Mouse (Mus musculus): Measurements from ENCODE around the gene Map2k2. TPM values are rescaled to one million over a fixed set of nuclear protein-coding genes. Genes with fewer than 3 reads are reported as not detected.

Map2k2 gene
- total and polyA plus RNA-seq, 3 experiments, result 147 to 212 TPM; not detected in 1

DNA sequence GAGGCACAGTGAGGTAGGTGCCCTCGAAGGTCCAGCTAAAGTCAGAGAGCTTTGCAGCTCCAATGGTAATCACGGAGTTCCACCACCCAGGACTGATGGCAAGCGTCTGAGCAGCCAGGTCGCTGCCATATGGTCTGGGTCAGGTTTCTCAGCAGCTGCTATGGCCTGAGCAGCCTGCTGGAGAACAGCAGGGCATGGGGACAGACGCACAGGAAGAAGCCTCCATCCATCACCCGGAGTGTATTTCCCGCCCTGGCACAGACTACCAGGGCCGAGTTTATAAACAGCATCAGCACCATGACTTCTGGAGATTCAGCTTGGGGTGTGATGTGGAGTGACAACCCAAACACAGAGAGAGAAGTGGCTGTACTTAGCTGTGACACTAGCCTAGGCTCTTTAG lies 59.4 kb downstream of the Map2k2 start:
- Histone ChIP-seq H3K36me3 (ENCODE audit: control insufficient read depth in 1 of 2, insufficient read depth in 2 of 2, low read length in 2 of 2) (peaks cover 2 to 3% of the 10 kb centered on the region in 2 experiments; a peak in 3 of 4 replicates), H3K79me2 (ENCODE audit: control insufficient read depth, insufficient read depth, low read length, poor library complexity) (peaks cover 31% of the 10 kb centered on the region), H3K4me1 (ENCODE audit: control insufficient read depth in 1 of 2, insufficient read depth in 2 of 2, low read length in 2 of 2) (peaks cover 0 to 4% of the 10 kb centered on the region in 2 experiments; a peak in 1 of 4 replicates), H3K9me3 (replicated peaks; ENCODE audit: insufficient read depth, low read length) (no peaks in the 10 kb centered on the region), H3K4me3 (ENCODE audit: control insufficient read depth in 1 of 2, insufficient read depth in 1 of 2, low read depth in 2 of 2, low read length in 2 of 2) (no peak overlapping the region), H3K9ac (ENCODE audit: control insufficient read depth, low read depth, low read length, poor library complexity, severe bottlenecking) (no peak overlapping the region), H3K27ac (ENCODE audit: control insufficient read depth, low read depth, low read length) (no peak overlapping the region), H3K27me3 (ENCODE audit: control insufficient read depth in 1 of 2, insufficient read depth in 2 of 2, low read length in 2 of 2) (no peaks in the 10 kb centered on the region)
- no peak for DNase-seq (ENCODE audit: low read depth, low spot score)
- TF ChIP-seq POLR2A (IDR thresholded peaks at IDR 0.05; ENCODE audit: control insufficient read depth in 1 of 2, insufficient read depth in 1 of 2, low read depth in 1 of 2, low read length in 2 of 2, poor library complexity in 1 of 2) (no peak), MAZ (IDR thresholded peaks at IDR 0.05; ENCODE audit: low read depth, low read length) (no peak), ZMIZ1 (IDR thresholded peaks at IDR 0.05; ENCODE audit: low read depth, low read length) (no peak), HCFC1 (IDR thresholded peaks at IDR 0.05; ENCODE audit: low read depth, low read length) (no peak), KAT2A (conservative IDR thresholded peaks at IDR 0.05; ENCODE audit: low read depth, low read length) (no peak), TAL1 (IDR thresholded peaks at IDR 0.05; ENCODE audit: low read length) (no peak), MYC (IDR thresholded peaks at IDR 0.05; ENCODE audit: low read depth, low read length) (no peak)

DNA sequence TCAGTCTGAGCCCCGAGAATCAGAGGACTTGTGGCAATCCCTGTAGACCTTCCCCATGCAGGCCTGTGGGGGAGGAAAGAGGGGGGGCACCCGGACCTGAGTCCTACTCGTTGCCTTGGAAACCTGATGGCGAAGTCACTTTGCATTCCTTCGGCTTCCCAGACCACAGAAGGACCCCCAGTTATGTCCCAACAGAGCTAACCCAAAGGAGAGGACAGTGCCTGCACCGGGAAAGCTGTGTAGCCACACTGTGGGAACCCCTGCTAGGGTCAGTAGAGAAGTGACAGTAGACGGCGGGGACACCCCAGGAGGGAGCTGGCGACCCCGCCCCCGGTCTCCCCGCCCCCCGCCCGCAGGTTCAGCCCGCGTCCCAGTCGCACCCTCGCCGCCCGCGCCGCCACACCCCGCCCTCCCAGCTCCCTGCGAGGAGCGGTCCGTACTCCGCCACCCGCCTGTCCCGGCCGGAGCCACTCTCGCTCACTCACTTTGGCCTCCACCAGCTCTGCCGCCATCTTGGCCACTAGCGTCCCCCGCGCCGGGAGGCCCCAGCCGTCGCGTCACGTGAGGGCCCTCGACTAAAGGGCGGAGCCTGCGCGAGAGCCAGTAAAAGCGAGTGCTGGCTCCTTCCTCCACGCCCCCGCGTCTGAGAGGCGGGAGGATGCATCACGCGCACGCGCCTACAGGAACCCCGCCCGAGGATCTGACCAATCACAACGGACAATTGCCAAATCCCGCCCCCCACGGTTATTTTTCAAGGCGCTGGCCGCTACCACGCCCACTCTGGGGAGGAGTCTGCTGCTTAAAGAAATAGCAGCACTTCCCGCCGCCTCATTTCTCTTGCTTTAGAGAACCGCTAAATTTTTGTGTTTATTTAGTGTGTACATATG lies 61.7 kb downstream of the Map2k2 start, which contains the start of gene Pias4:
Gene Pias4 (minus strand): TSS at position 724 of the 887 bp plus-strand sequence.
- peak within 1 kb of the TSS; percentile 89 for H3K9ac ChIP-seq (ENCODE audit: control insufficient read depth, low read depth, low read length, poor library complexity, severe bottlenecking)
- peak; percentile 88 for TF ChIP-seq TBP (IDR thresholded peaks at IDR 0.05; ENCODE audit: low read depth, low read length)
- peak; percentile 91 for TF ChIP-seq NRF1 (IDR thresholded peaks at IDR 0.05; ENCODE audit: insufficient read depth, low read depth, low read length, poor library complexity, severe bottlenecking)
- TF ChIP-seq HCFC1 (IDR thresholded peaks at IDR 0.05; ENCODE audit: low read depth, low read length), result peak; percentile 83
- TF ChIP-seq MXI1 (IDR thresholded peaks at IDR 0.05; ENCODE audit: low read depth, low read length), result peak; percentile 60
- peak; percentile 96 for TF ChIP-seq BHLHE40 (IDR thresholded peaks at IDR 0.05; ENCODE audit: borderline replicate concordance, low read depth, low read length)
- TF ChIP-seq EP300 (IDR thresholded peaks at IDR 0.05; ENCODE audit: low read depth in 1 of 2, low read length in 2 of 2), result peak in 1 of 2 experiments; percentile 7; a peak in 1 of 4 replicates
- TF ChIP-seq POLR2AphosphoS2 (IDR thresholded peaks at IDR 0.05; ENCODE audit: low read length), result peak; percentile 51; the same call in 1 of the 2 replicates
- no peak for TF ChIP-seq ZC3H11A (IDR thresholded peaks at IDR 0.05; ENCODE audit: low read depth, low read length)
- TF ChIP-seq SIN3A (IDR thresholded peaks at IDR 0.05; ENCODE audit: low read length), result peak; percentile 93
- peak; percentile 100 for TF ChIP-seq USF1 (IDR thresholded peaks at IDR 0.05; ENCODE audit: low read depth, low read length)
- TF ChIP-seq JUND (IDR thresholded peaks at IDR 0.05; ENCODE audit: low read depth, low read length), result no peak
- no peak for TF ChIP-seq SMC3 (IDR thresholded peaks at IDR 0.05; ENCODE audit: low read depth, low read length)
- TF ChIP-seq ZKSCAN1 (IDR thresholded peaks at IDR 0.05; ENCODE audit: low read depth, low read length), result no peak
- peak; percentile 72 to 76; a peak in 3 of 4 replicates for TF ChIP-seq POLR2A (IDR thresholded peaks at IDR 0.05; ENCODE audit: control insufficient read depth in 1 of 2, insufficient read depth in 1 of 2, low read depth in 1 of 2, low read length in 2 of 2, poor library complexity in 1 of 2)
- TF ChIP-seq NELFE (IDR thresholded peaks at IDR 0.05; ENCODE audit: low read depth, low read length), result peak; percentile 80
- TF ChIP-seq TCF12 (IDR thresholded peaks at IDR 0.05; ENCODE audit: low read depth, low read length), result peak; percentile 80
- TF ChIP-seq ZMIZ1 (IDR thresholded peaks at IDR 0.05; ENCODE audit: low read depth, low read length), result peak; percentile 8; the same call in 1 of the 2 replicates
- TF ChIP-seq USF2 (IDR thresholded peaks at IDR 0.05; ENCODE audit: borderline replicate concordance in 1 of 2, insufficient read depth in 1 of 2, low read depth in 1 of 2, low read length in 2 of 2), result peak; percentile 65 to 94; a peak in 3 of 4 replicates
- TF ChIP-seq MYB (IDR thresholded peaks at IDR 0.05; ENCODE audit: low read depth, low read length), result no peak
- TF ChIP-seq MAX (IDR thresholded peaks at IDR 0.05; ENCODE audit: low read length), result peak; percentile 89
- peak; percentile 14; the same call in 1 of the 2 replicates for TF ChIP-seq ELF1 (IDR thresholded peaks at IDR 0.05; ENCODE audit: low read depth, low read length)
- H3K27ac ChIP-seq (ENCODE audit: control insufficient read depth, low read depth, low read length), result peak within 1 kb of the TSS; percentile 95
- peak; percentile 99 for DNase-seq (ENCODE audit: low read depth, low spot score)
- peak within 1 kb of the TSS; percentile 91 for H3K4me3 ChIP-seq (ENCODE audit: control insufficient read depth in 1 of 2, insufficient read depth in 1 of 2, low read depth in 2 of 2, low read length in 2 of 2)
- no peaks in the 10 kb centered on the region for H3K9me3 ChIP-seq (replicated peaks; ENCODE audit: insufficient read depth, low read length)
- no peaks in the 10 kb centered on the region for H3K27me3 ChIP-seq (ENCODE audit: control insufficient read depth in 1 of 2, insufficient read depth in 2 of 2, low read length in 2 of 2)
- H3K36me3 ChIP-seq (ENCODE audit: control insufficient read depth in 1 of 2, insufficient read depth in 2 of 2, low read length in 2 of 2), result peaks cover 0 to 3% of the 10 kb centered on the region in 2 experiments; a peak in 2 of 4 replicates
- peaks cover 0 to 4% of the 10 kb centered on the region in 2 experiments; a peak in 1 of 4 replicates for H3K4me1 ChIP-seq (ENCODE audit: control insufficient read depth in 1 of 2, insufficient read depth in 2 of 2, low read length in 2 of 2)
- H3K79me2 ChIP-seq (ENCODE audit: control insufficient read depth, insufficient read depth, low read length, poor library complexity), result peaks cover 27% of the 10 kb centered on the region

All from MEL (cell line).